Mouse (Mus musculus) urinary bladder, postnatal 25 days (tissue): Measurements from ENCODE around the gene Dusp18.
A peak's percentile ranks its signal among the peaks of the same experiment; 100 is the strongest.

Experiments
- DNase-seq: peaks from one replicate; pipeline ENCODE4 v3.0.0; 2022; ENCODE audit warnings: low spot score

Gene Dusp18

DNA sequence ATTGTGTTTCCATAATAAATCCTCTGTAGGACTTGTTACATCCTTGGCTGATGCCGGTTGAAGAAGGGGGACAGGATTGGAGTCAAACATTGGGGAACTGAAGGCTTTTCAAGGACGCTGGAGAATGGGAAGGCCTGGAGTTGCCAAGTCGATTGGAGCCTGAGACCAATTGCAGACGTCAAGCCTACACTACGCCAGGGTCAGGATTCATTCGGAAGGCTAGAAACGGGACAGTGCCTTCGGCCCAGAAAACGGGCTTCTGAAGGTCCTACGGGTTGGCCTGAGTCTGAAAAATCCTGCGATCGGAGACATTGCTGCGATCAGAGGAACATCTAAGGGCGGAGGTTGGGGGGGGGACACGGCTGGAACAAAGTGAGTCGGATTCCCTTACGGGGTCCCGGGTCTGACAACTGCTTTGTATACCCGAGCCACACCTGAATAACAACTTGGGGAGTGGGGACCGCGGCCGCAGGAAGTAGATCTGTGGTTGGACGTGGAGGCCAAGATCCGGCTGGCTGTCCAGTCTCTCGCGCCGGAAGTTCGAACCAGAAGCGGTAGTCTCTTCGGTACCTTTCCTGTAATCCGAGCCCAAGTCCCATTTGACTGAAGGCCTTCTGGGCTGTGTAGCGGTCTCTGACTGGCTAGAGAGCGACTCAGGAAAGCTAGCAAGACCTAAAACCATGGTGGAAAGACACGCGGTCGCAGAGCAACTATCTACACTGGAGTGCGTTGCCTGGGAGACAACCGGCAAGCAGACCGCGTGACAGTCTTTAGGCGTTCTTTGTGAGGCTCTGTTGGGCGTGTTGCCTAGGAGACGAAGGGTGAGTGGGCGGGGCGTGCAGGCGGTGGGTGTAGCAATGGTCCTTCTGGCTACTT, at the start of gene Dusp18, which contains the start of gene 4921536K21Rik:
Dusp18 (plus strand) TSS at position 835 of the 876 bp plus-strand sequence.
4921536K21Rik (minus strand) TSS at position 693 of the 876 bp plus-strand sequence.
- DNase-seq: peak; percentile 86

DNA sequence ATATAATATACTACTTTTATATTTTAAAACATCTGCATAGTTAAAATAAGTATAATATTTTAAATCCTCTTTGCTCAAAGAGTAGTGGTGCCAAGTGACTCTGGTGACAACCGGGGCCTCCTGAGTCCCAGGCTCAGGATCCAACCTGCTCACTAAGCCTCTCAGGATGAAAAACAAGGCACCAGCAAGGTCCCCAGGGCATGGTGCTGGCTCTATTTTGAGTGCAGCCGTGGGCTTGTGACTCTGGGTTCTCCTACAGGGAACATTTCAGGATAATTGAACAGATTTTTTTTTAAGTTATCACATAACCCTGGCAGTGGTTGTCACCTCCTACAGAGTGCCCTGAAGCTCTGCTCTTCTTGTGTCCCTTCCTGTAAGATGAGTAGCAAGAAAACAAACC, 48.7 kb upstream of the Dusp18 start:
- no peak for DNase-seq

DNA sequence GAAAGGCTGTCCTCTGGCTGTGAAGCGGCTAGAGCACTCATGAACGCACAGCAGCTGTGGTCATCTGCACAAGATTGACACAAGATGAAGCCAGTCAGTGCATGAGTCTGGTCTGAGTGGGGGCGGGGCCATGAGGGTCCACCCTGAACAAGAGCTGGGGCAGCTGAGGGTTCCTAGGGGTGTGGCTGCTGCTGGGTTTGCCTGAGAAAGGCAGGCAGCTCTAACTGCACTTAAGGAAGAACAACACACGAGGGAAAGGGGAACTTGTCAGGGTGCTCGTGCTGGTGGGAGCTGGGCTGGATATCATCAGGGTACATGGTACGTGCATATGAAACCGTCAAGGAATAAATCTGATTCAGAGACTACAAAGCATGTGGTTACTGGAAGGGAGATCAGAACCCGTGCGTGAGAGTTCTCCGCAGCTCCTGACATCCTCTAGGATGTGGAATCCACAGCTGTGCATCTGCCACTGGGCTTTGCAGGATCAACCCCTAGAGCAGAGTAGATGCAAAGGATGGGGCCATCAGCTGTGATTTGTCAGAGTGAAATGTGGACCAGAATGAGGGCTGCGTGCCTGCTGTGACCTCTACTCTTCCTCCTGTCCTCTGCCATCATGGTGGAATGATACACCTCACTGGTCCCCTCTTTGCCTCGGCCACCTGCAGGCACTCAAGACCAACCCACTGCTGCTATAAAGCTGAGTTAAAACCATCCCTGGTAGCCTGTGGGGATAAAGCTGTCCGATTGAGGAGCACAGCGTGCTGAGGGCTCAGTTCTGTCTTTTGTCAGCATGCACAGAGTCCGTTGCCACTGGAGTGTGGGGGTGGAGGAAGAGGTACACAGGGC, 45.3 kb upstream of the Dusp18 start:
- DNase-seq: no peak

DNA sequence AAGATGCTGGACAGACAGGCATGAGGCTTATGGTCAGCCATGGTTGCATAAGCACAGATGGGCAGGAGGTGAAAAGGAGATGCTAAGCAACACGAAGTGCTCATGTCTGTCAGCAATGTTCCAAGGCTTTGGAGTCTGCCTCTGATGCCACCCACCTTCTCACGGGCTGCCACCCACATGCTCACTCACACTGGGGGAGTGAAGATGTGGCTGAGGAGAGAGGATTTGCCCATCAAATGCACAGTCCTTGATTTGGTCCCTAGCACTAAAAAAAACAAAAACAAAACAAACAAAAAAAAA, 44.8 kb upstream of the Dusp18 start:
- DNase-seq: no peak

DNA sequence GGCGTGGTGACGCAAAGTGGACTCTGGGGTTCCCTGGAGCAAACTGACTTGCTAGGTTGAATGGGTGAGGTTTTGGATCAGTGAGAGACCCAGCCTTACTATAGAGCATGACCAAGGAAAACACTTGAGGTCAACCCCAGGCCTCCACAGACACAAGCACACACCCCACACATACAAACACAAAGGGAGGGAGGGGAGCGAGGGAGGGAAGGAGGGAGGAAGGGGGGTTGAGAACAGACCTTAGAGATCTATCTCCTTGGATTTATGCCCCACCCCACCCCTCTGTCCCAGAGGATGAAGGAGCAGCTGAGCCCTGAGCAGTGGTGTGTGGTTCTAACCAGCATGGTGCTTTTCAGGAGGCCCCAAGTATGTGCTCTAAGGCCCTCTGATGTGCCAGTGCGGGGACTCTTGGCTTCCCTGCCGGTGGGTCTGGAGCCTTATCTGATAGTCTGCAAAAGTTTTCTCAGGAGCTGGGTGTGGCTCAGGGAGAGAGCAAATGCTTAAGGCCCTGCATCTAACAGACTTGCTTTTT, 44.2 kb upstream of the Dusp18 start:
- DNase-seq: no peak

DNA sequence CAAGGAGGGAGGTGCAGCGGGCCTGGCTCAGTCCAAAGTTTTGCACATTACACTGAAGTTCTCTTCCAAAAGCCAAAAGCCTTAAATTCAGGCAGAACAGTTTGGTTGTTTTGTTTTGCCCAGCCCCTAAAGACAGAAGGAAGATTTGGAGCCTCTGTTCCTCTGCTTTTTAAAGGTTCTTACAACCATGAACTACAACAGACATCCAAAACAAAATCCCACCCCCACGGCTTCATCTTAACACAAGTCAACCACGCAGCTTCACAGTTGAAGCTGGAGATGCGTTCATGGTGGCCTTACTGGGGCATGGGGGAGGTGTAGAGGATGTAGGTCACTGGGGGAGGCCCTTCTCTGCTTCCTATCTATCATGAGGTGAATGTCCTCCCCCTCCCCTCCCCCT, 43.2 kb upstream of the Dusp18 start:
- no peak for DNase-seq

GRCm38 (mm10) chr11:3853031-3853430, 42.0 kb upstream of the Dusp18 start:
- DNase-seq: no peak

GRCm38 (mm10) chr11:3853481-3854034, 41.5 kb upstream of the Dusp18 start:
- DNase-seq: no peak

DNA sequence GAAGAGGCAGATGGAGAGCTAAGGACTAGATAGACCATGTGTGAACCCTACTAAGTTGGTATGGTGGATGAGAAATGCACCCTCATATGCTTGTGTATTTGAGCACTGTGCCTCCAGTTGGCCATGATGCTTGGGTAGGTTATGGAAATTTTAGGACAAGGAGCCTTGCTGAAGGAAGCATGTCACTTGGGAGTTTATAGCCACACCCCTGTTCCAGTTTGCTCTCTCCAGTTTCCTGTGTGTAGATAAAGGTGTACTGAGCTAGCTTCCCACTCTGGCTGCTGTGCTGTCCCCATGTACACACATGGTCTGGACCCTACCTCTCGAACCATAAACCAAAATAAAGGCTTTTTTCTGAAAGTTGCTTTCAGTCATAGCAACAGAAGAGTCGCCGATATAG, 40.9 kb upstream of the Dusp18 start:
- no peak for DNase-seq

DNA sequence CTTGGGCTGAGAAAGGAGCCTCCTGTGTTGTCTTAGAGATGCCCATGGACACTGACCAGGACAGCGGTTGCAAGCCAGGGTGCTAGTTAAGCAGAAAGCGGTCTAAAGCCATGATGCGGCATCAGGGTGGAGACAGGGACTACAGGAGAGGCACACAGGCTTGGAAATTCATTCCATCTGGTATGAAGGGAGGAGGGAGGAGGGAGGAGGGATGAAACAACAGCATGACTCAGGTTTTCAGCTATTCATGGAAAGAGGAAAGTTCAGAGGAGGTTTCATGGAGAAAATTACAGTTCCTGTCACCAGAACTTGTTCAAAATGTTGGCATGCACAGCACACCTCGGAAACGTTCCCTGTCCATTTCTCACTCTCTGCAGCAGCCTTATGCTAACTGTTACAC, 39.2 kb upstream of the Dusp18 start:
- no peak for DNase-seq

DNA sequence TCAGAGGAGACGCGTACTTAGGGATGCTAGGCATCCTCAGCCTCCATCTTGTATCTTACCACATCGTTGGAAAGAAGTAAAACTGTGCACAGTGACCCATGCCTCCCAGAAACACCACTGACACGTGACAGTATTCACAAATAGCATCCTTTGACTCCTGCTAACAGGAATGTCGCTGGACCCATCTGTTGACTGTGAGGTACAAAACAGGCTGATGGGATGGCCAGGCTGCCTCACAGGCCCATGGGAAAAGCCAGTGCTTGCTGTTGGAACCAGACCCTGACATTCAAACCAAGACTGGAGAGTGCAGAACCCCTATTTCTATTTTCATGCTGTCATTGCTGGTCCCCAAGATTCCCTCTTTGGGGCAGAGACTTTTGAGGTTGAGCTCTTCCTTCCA, 37.1 kb upstream of the Dusp18 start:
- DNase-seq: no peak

DNA sequence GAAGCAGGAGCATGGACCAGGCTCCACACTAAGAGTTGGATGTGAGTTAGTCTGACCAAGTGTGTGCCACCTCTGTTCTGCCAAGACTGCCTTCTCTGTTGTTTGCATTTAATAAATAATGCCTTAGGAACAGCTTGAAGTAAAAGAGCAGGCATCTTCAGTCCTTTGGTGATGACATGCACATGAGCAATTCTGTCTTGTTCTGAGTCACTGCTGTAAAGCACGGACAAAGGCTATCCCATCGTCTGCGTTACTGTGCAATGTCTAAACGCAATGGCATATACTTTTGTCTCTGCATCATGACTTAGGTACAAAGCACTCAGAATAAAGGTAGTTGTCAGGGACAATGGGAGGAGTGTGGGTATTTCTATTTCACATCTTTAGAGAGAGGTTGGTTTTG, 35.3 kb upstream of the Dusp18 start:
- DNase-seq: no peak

- no peak for DNase-seq
Measured at GRCm38 (mm10) chr11:3860361-3860760, 34.7 kb upstream of the Dusp18 start.

- no peak for DNase-seq
Measured at GRCm38 (mm10) chr11:3862661-3863453, 32.2 kb upstream of the Dusp18 start.

- peak; percentile 56 for DNase-seq
Measured at GRCm38 (mm10) chr11:3863454-3864112, 31.5 kb upstream of the Dusp18 start, which contains the start of gene Osbp2. Gene Osbp2 (minus strand): TSS chr11:3863903.

DNA sequence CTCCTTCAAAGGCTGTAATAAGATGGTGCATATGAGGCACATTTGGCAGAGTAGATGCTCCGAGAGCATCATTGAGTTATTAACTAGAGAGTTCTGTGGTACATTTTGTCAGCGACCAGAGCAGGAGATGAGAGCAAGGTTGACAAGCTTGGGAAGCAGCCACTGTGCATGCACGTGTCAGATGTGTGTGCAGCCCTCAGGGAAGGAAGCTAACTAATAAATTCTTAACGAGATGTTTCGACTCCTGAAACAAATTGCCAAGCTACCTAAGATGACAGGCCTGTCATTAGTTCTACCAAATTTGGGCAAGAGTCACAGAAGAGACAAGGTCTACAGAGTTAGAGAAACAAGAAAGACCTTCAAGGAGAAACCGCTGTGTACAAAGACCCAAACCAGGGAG, 30.7 kb upstream of the Dusp18 start:
- no peak for DNase-seq

DNA sequence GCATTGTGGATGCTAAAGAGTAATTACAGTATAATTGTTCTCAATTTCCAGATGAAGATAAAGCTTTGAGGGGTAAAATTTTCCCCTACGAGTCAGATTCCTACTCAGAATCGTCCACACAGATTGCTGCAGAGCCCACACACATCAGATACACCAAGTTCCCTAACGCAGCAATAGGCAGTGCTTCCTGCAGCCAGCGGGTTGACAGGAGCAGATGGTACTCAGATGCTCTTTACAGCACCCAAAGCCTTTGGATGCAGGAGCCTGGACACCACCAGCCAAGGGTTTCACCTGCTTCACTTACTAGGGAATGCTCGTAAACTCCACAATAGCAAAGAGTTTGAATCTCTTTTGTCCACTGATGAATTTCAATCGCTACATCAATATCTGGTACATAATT, 18.6 kb upstream of the Dusp18 start:
- no peak for DNase-seq

DNA sequence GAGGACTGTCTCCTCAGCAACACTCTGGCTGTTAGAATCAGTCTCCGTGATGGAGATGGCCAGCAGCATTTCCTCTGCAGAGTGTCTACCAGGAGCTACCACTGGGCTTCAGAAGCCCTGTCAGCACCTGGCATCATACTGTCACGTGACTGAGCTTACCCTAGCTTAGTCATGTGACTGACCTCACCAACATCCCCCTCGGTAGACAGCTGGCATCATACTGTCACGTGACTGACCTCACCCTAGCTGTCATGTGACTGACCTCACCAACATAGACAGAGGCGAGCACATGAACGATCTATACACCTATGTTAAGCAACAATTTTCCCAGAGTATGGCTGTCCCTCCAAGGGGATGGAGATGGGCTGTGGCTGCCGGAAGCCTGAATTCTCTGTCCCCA, 16.4 kb upstream of the Dusp18 start:
- no peak for DNase-seq

DNA sequence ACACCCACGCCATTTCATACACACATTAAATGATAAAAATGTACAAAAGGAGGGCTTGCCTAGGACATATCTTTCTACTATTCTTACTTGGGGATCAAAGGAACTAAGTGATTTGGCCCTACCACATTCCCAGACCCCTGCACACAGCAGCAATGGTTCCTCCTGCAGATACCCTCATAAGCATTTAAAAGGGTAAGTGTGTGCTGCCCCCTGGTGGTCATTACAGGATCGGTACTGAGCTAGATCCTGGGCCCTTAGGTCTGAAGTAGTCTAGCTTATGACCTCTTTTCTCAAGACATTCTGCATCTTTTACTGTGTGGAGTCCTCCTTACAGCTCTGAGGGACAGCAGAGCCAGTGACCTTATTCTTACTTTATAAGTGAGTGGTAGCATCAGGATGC, 15.2 kb upstream of the Dusp18 start:
- DNase-seq: peak; percentile 67

- DNase-seq: no peak
Measured at GRCm38 (mm10) chr11:3883711-3884110, 11.3 kb upstream of the Dusp18 start.

DNA sequence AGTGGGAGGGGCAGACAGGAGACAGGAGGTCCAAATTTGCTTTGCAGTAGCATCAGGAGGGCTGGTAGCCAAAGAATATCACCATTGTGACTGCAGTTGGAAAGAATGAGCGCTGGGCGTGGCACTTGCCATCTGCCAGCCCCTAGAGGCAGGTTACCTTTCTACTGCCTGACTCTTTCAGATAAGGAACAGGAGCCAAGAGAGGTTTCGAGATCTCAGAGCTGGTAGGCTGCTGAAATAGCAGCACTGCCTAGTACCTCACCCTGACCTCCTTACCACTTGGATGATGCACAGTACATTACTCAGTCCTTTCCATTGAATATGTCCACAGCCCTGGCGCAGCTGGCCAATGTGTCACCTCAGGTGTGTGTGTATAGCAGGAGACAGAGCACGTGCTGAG, 7.7 kb upstream of the Dusp18 start:
- no peak for DNase-seq
